Mouse (Mus musculus) neural tube, embryonic 15.5 days (tissue): ENCODE measurements at regions not wholly inside any gene's neighbourhood (a gene's known extent, or its start where the extent isn't known, plus 50 kb on each side); places are given as distances from the start of the nearest gene placed in this dataset.

Experiments
- ATAC-seq: fragments of 200-750 bp; cut with Nextera tagmentation; 2 replicates; pipeline ENCODE4 v1.8.0; 2017; ENCODE audit warnings: mild to moderate bottlenecking, moderate TSS enrichment, moderate library complexity; ENCODE audit not compliant: low FRiP score
- H3K27ac ChIP-seq: fragments of 300-500 bp; sonication (generic); replicated peaks from 2 replicates; pipeline ENCODE4 v1.5.1; 2015; ENCODE audit warnings: mild to moderate bottlenecking, inconsistent platforms
- H3K27me3 ChIP-seq: fragments of 300-500 bp; sonication (generic); replicated peaks from 2 replicates; pipeline ENCODE4 v1.6.1; 2015; ENCODE audit warnings: inconsistent platforms
- H3K36me3 ChIP-seq: fragments of 300-500 bp; sonication (generic); 2 replicates; pipeline ENCODE4 v1.6.1; 2015; ENCODE audit warnings: inconsistent platforms
- H3K4me1 ChIP-seq: fragments of 300-500 bp; sonication (generic); 2 replicates; pipeline ENCODE4 v1.6.1; 2015; ENCODE audit warnings: inconsistent platforms
- H3K4me2 ChIP-seq: fragments of 300-500 bp; sonication (generic); 2 replicates; pipeline ENCODE4 v1.6.1; 2015; ENCODE audit warnings: inconsistent platforms, mild to moderate bottlenecking, moderate library complexity
- H3K4me3 ChIP-seq: fragments of 300-500 bp; sonication (generic); replicated peaks from 2 replicates; pipeline ENCODE4 v1.5.1; 2015; ENCODE audit warnings: mild to moderate bottlenecking, inconsistent platforms
- H3K9ac ChIP-seq: fragments of 300-500 bp; sonication (generic); replicated peaks from 2 replicates; pipeline ENCODE4 v1.6.1; 2015; ENCODE audit warnings: mild to moderate bottlenecking, inconsistent platforms
- H3K9me3 ChIP-seq: fragments of 300-500 bp; sonication (generic); replicated peaks from 2 replicates; pipeline ENCODE4 v1.6.1; 2016; ENCODE audit warnings: inconsistent platforms
- WGBS: fragments of 180-500 bp; shearing (Covaris S2); methylation state at CpG from one replicate; pipeline ENCODE4 v1.1.7; 2015; ENCODE audit warnings: mixed read lengths; 5-methylcytosine and 5-hydroxymethylcytosine counted together

- Histone ChIP-seq H3K9ac (no peak overlapping the region), H3K27ac (no peak overlapping the region), H3K9me3 (no peaks in the 10 kb centered on the region), H3K4me3 (no peak overlapping the region), H3K27me3 (no peaks in the 10 kb centered on the region), H3K4me2 (no peak overlapping the region), H3K4me1 (no peaks in the 10 kb centered on the region), H3K36me3 (no peaks in the 10 kb centered on the region)
- no peak for ATAC-seq
- WGBS, result 79% methylated on average over 4 of the region's 4 CpGs
These were observed 118.9 kb upstream of the 1700064H15Rik start for GRCm38 (mm10) chr3:19747361-19747760.

- no peaks in the 10 kb centered on the region for H3K27me3 ChIP-seq
- H3K9me3 ChIP-seq, result no peaks in the 10 kb centered on the region
- 94% methylated on average over 3 of the region's 3 CpGs for WGBS
- H3K4me1 ChIP-seq, result no peaks in the 10 kb centered on the region
- no peak overlapping the region for H3K27ac ChIP-seq
- H3K4me3 ChIP-seq, result no peak overlapping the region
- no peak overlapping the region for H3K9ac ChIP-seq
- no peak overlapping the region for H3K4me2 ChIP-seq
- no peak for ATAC-seq
- no peaks in the 10 kb centered on the region for H3K36me3 ChIP-seq
These were observed 123.5 kb upstream of the 1700064H15Rik start for GRCm38 (mm10) chr3:19751946-19752345.

GRCm38 (mm10) chr3:19754011-19754410, 125.5 kb upstream of the 1700064H15Rik start:
- H3K27ac ChIP-seq, result no peak overlapping the region
- 78% methylated on average over 1 of the region's 1 CpGs for WGBS
- no peak for ATAC-seq

GRCm38 (mm10) chr3:19754636-19755035, 126.2 kb upstream of the 1700064H15Rik start:
- Histone ChIP-seq H3K9me3 (no peaks in the 10 kb centered on the region), H3K4me3 (no peak overlapping the region), H3K9ac (no peak overlapping the region), H3K27me3 (no peaks in the 10 kb centered on the region), H3K27ac (no peak overlapping the region), H3K4me2 (no peak overlapping the region), H3K4me1 (no peaks in the 10 kb centered on the region), H3K36me3 (no peaks in the 10 kb centered on the region)
- 71% methylated on average over 2 of the region's 2 CpGs for WGBS
- ATAC-seq, result no peak

More at GRCm38 (mm10) chr3:19754011-19754410, 125.5 kb upstream of the 1700064H15Rik start:
- no peak overlapping the region for H3K9ac ChIP-seq
- H3K36me3 ChIP-seq, result no peaks in the 10 kb centered on the region
- no peak overlapping the region for H3K4me2 ChIP-seq
- H3K4me3 ChIP-seq, result no peak overlapping the region
- H3K9me3 ChIP-seq, result no peaks in the 10 kb centered on the region
- no peaks in the 10 kb centered on the region for H3K4me1 ChIP-seq
- H3K27me3 ChIP-seq, result no peaks in the 10 kb centered on the region

GRCm38 (mm10) chr3:19755136-19755535, 126.7 kb upstream of the 1700064H15Rik start:
- H3K36me3 ChIP-seq, result no peaks in the 10 kb centered on the region
- ATAC-seq, result no peak
- no peak overlapping the region for H3K27ac ChIP-seq
- no peaks in the 10 kb centered on the region for H3K27me3 ChIP-seq
- H3K9ac ChIP-seq, result no peak overlapping the region
- no peak overlapping the region for H3K4me3 ChIP-seq
- H3K4me2 ChIP-seq, result no peak overlapping the region
- H3K4me1 ChIP-seq, result no peaks in the 10 kb centered on the region
- no peaks in the 10 kb centered on the region for H3K9me3 ChIP-seq
- 82% methylated on average over 3 of the region's 3 CpGs for WGBS

GRCm38 (mm10) chr3:19798543-19799106, 158.2 kb upstream of the Cp start:
- Histone ChIP-seq H3K36me3 (no peaks in the 10 kb centered on the region), H3K27me3 (no peaks in the 10 kb centered on the region), H3K4me1 (no peaks in the 10 kb centered on the region), H3K4me2 (no peak overlapping the region), H3K9me3 (no peaks in the 10 kb centered on the region), H3K27ac (no peak overlapping the region), H3K4me3 (no peak overlapping the region), H3K9ac (no peak overlapping the region)
- 84% methylated on average over 1 of the region's 1 CpGs for WGBS
- no peak for ATAC-seq

GRCm38 (mm10) chr3:19810034-19810433, 146.8 kb upstream of the Cp start:
- WGBS, result 80% methylated on average over 3 of the region's 3 CpGs
- Histone ChIP-seq H3K4me1 (no peaks in the 10 kb centered on the region), H3K4me3 (no peak overlapping the region), H3K9ac (no peak overlapping the region), H3K4me2 (no peak overlapping the region), H3K36me3 (no peaks in the 10 kb centered on the region), H3K27me3 (no peaks in the 10 kb centered on the region), H3K27ac (no peak overlapping the region), H3K9me3 (no peaks in the 10 kb centered on the region)
- ATAC-seq, result no peak

GRCm38 (mm10) chr3:19824904-19825303, 131.9 kb upstream of the Cp start:
- Histone ChIP-seq H3K4me1 (no peaks in the 10 kb centered on the region), H3K4me3 (no peak overlapping the region), H3K36me3 (no peaks in the 10 kb centered on the region), H3K9me3 (no peaks in the 10 kb centered on the region), H3K4me2 (no peak overlapping the region), H3K27ac (no peak overlapping the region), H3K9ac (no peak overlapping the region), H3K27me3 (no peaks in the 10 kb centered on the region)
- ATAC-seq, result no peak
- 87% methylated on average over 1 of the region's 1 CpGs for WGBS

GRCm38 (mm10) chr3:19828518-19829246, 128.2 kb upstream of the Cp start:
- no peaks in the 10 kb centered on the region for H3K27me3 ChIP-seq
- H3K9ac ChIP-seq, result no peak overlapping the region
- WGBS, result 44% methylated on average over 5 of the region's 5 CpGs

GRCm38 (mm10) chr3:19829752-19830151, 127.1 kb upstream of the Cp start:
- Histone ChIP-seq H3K9ac (no peak overlapping the region), H3K4me3 (no peak overlapping the region), H3K27ac (no peak overlapping the region), H3K4me1 (no peaks in the 10 kb centered on the region), H3K9me3 (no peaks in the 10 kb centered on the region), H3K36me3 (no peaks in the 10 kb centered on the region), H3K4me2 (no peak overlapping the region), H3K27me3 (no peaks in the 10 kb centered on the region)
- WGBS, result 98% methylated on average over 2 of the region's 2 CpGs
- ATAC-seq, result no peak

More at GRCm38 (mm10) chr3:19828518-19829246, 128.2 kb upstream of the Cp start:
- H3K4me3 ChIP-seq, result no peak overlapping the region
- H3K36me3 ChIP-seq, result no peaks in the 10 kb centered on the region
- H3K4me1 ChIP-seq, result no peaks in the 10 kb centered on the region
- no peak overlapping the region for H3K4me2 ChIP-seq
- H3K27ac ChIP-seq, result no peak overlapping the region
- no peak for ATAC-seq
- H3K9me3 ChIP-seq, result no peaks in the 10 kb centered on the region

- Histone ChIP-seq H3K4me1 (no peaks in the 10 kb centered on the region), H3K4me3 (no peak overlapping the region), H3K9ac (no peak overlapping the region), H3K27me3 (no peaks in the 10 kb centered on the region), H3K36me3 (no peaks in the 10 kb centered on the region), H3K9me3 (no peaks in the 10 kb centered on the region), H3K27ac (no peak overlapping the region), H3K4me2 (no peak overlapping the region)
- no peak; the same call in 1 of the 2 replicates for ATAC-seq
- WGBS, result 79% methylated on average over 6 of the region's 6 CpGs
These were observed 108.7 kb upstream of the Cp start for GRCm38 (mm10) chr3:19848031-19848735.

- H3K4me1 ChIP-seq, result no peaks in the 10 kb centered on the region
- ATAC-seq, result peak; percentile 8; the same call in 1 of the 2 replicates
- WGBS, result 67% methylated on average over 1 of the region's 1 CpGs
- no peak overlapping the region for H3K4me2 ChIP-seq
- no peaks in the 10 kb centered on the region for H3K36me3 ChIP-seq
- no peak overlapping the region for H3K9ac ChIP-seq
- no peaks in the 10 kb centered on the region for H3K9me3 ChIP-seq
- H3K4me3 ChIP-seq, result no peak overlapping the region
- no peaks in the 10 kb centered on the region for H3K27me3 ChIP-seq
- H3K27ac ChIP-seq, result no peak overlapping the region
These were observed 108.1 kb upstream of the Cp start for GRCm38 (mm10) chr3:19848736-19849269.
